Mouse (Mus musculus) midbrain, postnatal 0 days (tissue): ENCODE data around the gene Rapgef5. TPM values are rescaled to one million over a fixed set of nuclear protein-coding genes. Genes with fewer than 3 reads are reported as not detected.

ENCODE experiments used
- ATAC-seq: fragments of 200-750 bp; cut with Nextera tagmentation; 2 replicates; pipeline ENCODE4 v1.8.0; 2017; ENCODE audit warnings: moderate number of reproducible peaks, mild to moderate bottlenecking, moderate TSS enrichment, moderate library complexity; ENCODE audit not compliant: low FRiP score
- DNase-seq: peaks from one replicate; pipeline ENCODE4 v3.0.0-alpha.2; 2015; ENCODE audit warnings: low spot score
- H3K27ac ChIP-seq: fragments of 300-500 bp; sonication (generic); 2 replicates; pipeline ENCODE4 v1.5.1; 2014; ENCODE audit warnings: low read depth, mild to moderate bottlenecking, low read length, mixed read lengths
- H3K27me3 ChIP-seq: fragments of 300-500 bp; sonication (generic); 2 replicates; pipeline ENCODE4 v1.6.1; 2014; ENCODE audit warnings: low read length, control low read depth, mixed read lengths; ENCODE audit not compliant: insufficient read depth
- H3K36me3 ChIP-seq: fragments of 300-500 bp; sonication (generic); 2 replicates; pipeline ENCODE4 v1.6.1; 2014; ENCODE audit warnings: low read length, control low read depth, mixed read lengths; ENCODE audit not compliant: insufficient read depth
- H3K4me1 ChIP-seq: fragments of 300-500 bp; sonication (generic); 2 replicates; pipeline ENCODE4 v1.6.1; 2014; ENCODE audit warnings: mild to moderate bottlenecking, control low read depth, antibody characterized with exemption, low read length, mixed read lengths; ENCODE audit not compliant: insufficient read depth
- H3K4me2 ChIP-seq: fragments of 300-500 bp; sonication (generic); 2 replicates; pipeline ENCODE4 v1.6.1; 2014; ENCODE audit warnings: low read depth, mild to moderate bottlenecking, low read length, mixed read lengths; ENCODE audit not compliant: poor library complexity, severe bottlenecking
- H3K4me3 ChIP-seq: fragments of 300-500 bp; sonication (generic); 2 replicates; pipeline ENCODE4 v1.5.1; 2014; ENCODE audit warnings: low read depth, mild to moderate bottlenecking, low read length, moderate library complexity
- H3K9ac ChIP-seq: fragments of 300-500 bp; sonication (generic); replicated peaks from 2 replicates; pipeline ENCODE4 v1.6.1; 2014; ENCODE audit warnings: mild to moderate bottlenecking, low read length, moderate library complexity, mixed read lengths; ENCODE audit not compliant: poor library complexity, severe bottlenecking
- H3K9me3 ChIP-seq: fragments of 300-500 bp; sonication (generic); 2 replicates; pipeline ENCODE4 v1.6.1; 2016; ENCODE audit warnings: low read length, control low read depth
- CTCF ChIP-seq: IDR thresholded peaks from 2 replicates; pipeline ENCODE4 v1.5.1; 2016; ENCODE audit warnings: antibody characterized with exemption, mild to moderate bottlenecking
- WGBS: fragments of 180-500 bp; shearing (Covaris S2); extraction: QIAGEN DNeasy Blood & Tissue Kit; methylation state at CpG from one replicate; pipeline ENCODE4 v1.1.7; 2014; 5-methylcytosine and 5-hydroxymethylcytosine counted together
- polyA plus RNA-seq: library from polyadenylated mRNA; unstranded; fragments of >200 nt; fragmentation: Nextera tagmentation; extraction: Ambion mirVana; gene quantifications from 2 replicates; pipeline ENCODE4 v1.2.1, GENCODE M21; 2015
- total RNA-seq: library from RNA; depleted of rRNA; stranded (reverse); fragments of >200 nt; gene quantifications from 2 replicates; pipeline ENCODE4 v1.2.3, GENCODE M21; 2014

Rapgef5 gene
- total and polyA plus RNA-seq, 2 experiments from 2014 or later: 25.9 to 54.3 TPM

DNA sequence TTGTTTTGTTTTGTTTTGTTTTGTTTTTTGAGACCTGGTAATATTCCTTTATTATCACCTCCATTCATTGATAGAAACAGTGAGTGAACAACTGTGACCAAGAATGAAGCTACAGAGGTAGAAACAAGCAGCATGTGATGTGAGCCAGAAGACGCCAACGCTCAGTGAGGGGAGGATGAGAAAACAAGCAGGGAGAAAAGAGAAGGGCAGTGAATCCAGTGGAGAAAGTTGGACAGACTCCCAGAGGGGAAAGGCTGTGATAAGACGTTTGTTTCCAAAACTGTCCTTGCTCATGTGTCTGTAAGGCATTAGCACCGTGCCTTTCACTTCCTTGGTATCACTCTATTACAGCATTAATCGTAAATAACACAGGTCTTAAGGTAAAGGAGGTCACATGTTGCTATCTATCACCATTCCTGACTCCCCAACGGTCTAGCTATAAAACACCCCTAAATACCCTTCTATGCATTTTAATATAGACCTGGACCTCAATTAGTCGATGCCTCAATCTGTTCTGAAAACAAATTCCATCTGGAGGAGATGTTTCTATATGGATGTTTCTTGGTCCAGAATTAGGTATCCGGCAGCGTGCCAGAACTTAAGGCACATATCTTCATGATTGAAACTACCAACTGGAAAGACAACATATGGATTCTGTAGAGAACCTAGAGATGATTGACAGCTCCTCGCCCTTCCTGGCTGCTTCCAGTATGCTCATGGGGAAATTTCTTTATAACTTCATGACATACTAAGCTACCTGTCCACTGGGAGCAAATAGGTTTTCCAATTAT is 153.5 kb downstream of the Rapgef5 start:
- no peak overlapping the region for H3K9ac ChIP-seq
- no peak overlapping the region for H3K4me3 ChIP-seq
- ATAC-seq: no peak
- no peak for DNase-seq
- WGBS: 83% methylated on average over 10 of the region's 10 CpGs
- no peak overlapping the region for H3K27ac ChIP-seq
- no peaks in the 10 kb centered on the region for H3K36me3 ChIP-seq
- no peaks in the 10 kb centered on the region for H3K4me1 ChIP-seq
- H3K4me2 ChIP-seq: no peak overlapping the region
- no peaks in the 10 kb centered on the region for H3K27me3 ChIP-seq
- no peak for TF ChIP-seq CTCF
- no peaks in the 10 kb centered on the region for H3K9me3 ChIP-seq

GRCm38 (mm10) chr12:117673188-117673587 is 156.9 kb downstream of the Rapgef5 start:
- no peak overlapping the region for H3K9ac ChIP-seq
- H3K4me2 ChIP-seq: no peak overlapping the region
- no peak for TF ChIP-seq CTCF
- ATAC-seq (no peak), DNase-seq (no peak)
- no peak overlapping the region for H3K4me3 ChIP-seq
- no peak overlapping the region for H3K27ac ChIP-seq
- no peaks in the 10 kb centered on the region for H3K9me3 ChIP-seq
- WGBS: 63% methylated on average over 2 of the region's 2 CpGs
- no peaks in the 10 kb centered on the region for H3K27me3 ChIP-seq
- H3K4me1 ChIP-seq: no peaks in the 10 kb centered on the region
- H3K36me3 ChIP-seq: no peaks in the 10 kb centered on the region

DNA sequence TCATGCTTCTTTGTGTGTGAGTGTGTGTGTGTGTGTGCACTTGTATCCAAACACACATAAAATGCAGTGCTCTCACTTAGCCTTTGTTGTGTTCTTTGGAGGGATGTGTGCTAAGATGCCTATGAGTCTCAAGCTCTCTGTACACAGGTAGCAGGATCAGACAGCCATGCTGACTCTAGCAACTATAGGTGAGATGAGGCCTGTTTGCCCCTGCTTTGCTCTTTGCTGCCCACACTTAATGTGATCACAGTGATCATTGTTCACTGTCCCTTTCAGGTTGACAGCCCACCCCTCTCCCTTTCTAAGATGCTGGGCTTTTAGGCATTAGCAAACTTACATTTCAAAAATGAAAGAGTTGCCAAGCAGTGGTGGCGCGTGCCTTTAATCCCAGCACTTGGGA is 158.2 kb downstream of the Rapgef5 start:
- Histone ChIP-seq H3K27me3 (no peaks in the 10 kb centered on the region), H3K4me2 (no peak overlapping the region), H3K27ac (no peak overlapping the region), H3K4me3 (no peak overlapping the region), H3K9ac (no peak overlapping the region), H3K9me3 (no peaks in the 10 kb centered on the region), H3K36me3 (no peaks in the 10 kb centered on the region), H3K4me1 (no peaks in the 10 kb centered on the region)
- DNase-seq (no peak), ATAC-seq (no peak)
- no peak for TF ChIP-seq CTCF
- 88% methylated on average over 2 of the region's 2 CpGs for WGBS

DNA sequence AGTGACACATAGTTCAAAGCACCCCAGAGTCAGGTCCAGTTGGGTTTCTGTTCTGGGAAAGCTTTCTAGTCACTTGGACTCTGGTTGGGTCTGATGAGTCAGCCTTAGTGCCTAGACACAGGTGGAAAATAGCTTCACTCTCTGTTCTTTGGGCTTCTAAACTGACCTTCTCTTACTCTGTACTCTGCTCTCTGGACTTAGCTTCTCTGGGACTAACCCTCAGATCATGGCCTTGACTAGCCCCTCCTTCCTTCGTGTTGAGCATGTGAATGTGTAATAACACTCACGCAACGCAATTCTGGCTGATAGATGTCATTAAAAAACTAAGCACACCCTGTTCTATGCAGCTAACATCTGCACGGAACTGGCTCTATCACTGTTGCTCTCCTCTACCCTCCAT is 160.0 kb downstream of the Rapgef5 start:
- ATAC-seq: no peak
- WGBS: 94% methylated on average over 4 of the region's 4 CpGs
- H3K9me3 ChIP-seq: no peaks in the 10 kb centered on the region
- H3K4me2 ChIP-seq: no peak overlapping the region
- H3K27me3 ChIP-seq: no peaks in the 10 kb centered on the region
- DNase-seq: no peak
- H3K36me3 ChIP-seq: no peaks in the 10 kb centered on the region
- H3K4me3 ChIP-seq: no peak overlapping the region
- no peak overlapping the region for H3K9ac ChIP-seq
- H3K27ac ChIP-seq: no peak overlapping the region
- H3K4me1 ChIP-seq: no peaks in the 10 kb centered on the region
- no peak for TF ChIP-seq CTCF

DNA sequence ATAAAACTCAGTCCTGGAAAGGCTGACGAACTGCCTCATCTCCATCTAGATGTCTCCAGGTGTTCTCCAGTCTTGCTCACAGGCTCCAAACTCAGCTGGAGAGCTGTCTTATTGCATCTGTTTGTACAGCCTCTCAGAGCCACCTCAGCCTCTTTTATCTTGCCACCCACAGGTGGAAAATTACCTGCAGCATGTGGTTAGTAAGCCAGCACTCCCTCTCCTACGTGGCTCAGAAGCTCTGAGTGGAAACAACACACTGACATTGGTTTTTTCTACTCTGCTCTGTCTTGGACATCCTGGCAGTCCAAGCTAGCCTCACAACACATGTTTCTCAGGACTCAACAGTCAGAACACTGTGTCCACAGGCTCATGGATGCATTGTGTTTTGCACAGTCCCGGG is 162.6 kb downstream of the Rapgef5 start:
- H3K27ac ChIP-seq: no peak overlapping the region
- ATAC-seq: no peak
- DNase-seq: no peak
- H3K9me3 ChIP-seq: no peaks in the 10 kb centered on the region
- H3K9ac ChIP-seq: no peak overlapping the region
- WGBS: 67% methylated on average over 3 of the region's 3 CpGs
- no peak overlapping the region for H3K4me2 ChIP-seq
- no peaks in the 10 kb centered on the region for H3K27me3 ChIP-seq
- no peak for TF ChIP-seq CTCF
- no peaks in the 10 kb centered on the region for H3K36me3 ChIP-seq
- no peak overlapping the region for H3K4me3 ChIP-seq
- H3K4me1 ChIP-seq: no peaks in the 10 kb centered on the region

DNA sequence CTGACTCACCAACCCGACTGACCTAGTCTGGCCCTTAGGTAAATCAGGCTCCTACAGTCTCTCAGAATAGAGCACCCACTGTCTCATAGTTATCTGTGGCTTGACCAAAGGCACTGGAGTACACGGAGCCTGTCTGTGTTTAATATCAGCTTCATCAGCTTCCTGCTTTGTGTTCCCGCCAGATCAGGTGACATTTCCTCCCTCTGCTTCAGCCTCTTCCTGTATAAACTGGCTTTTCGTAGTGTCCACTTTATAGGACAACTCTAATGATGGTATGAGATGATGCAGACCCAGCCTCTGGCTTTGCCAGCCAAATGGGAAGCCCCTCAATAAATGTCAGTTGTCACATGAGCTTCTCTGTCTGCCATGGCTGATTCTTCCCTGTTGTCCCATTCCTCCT is 163.5 kb downstream of the Rapgef5 start:
- Histone ChIP-seq H3K27ac (no peak overlapping the region), H3K4me3 (no peak overlapping the region), H3K27me3 (no peaks in the 10 kb centered on the region), H3K4me2 (no peak overlapping the region), H3K4me1 (no peaks in the 10 kb centered on the region), H3K9me3 (no peaks in the 10 kb centered on the region), H3K36me3 (no peaks in the 10 kb centered on the region), H3K9ac (no peak overlapping the region)
- 87% methylated on average over 4 of the region's 4 CpGs for WGBS
- no peak for TF ChIP-seq CTCF
- no peak for ATAC-seq
- no peak for DNase-seq
